Mouse (Mus musculus): Measurements from ENCODE around the gene Abcc6. TPM values are rescaled to one million over a fixed set of nuclear protein-coding genes. Genes with fewer than 3 reads are reported as not detected.

Abcc6 gene
- polyA plus RNA-seq, 1 experiment from 2014 or later = 0.86 TPM

GRCm38 (mm10) chr7:45921242-45921621, 108.9 kb downstream of the Abcc6 start, which contains the start of gene Emp3:
TSS of gene Emp3 (minus strand) at chr7:45921404.
- 42% methylated on average over 9 of the region's 9 CpGs for WGBS
- Histone ChIP-seq H3K4me1 (replicated peaks; ENCODE audit: control insufficient read depth, insufficient read depth, low read length) (peaks cover 26% of the 10 kb centered on the region), H3K9me3 (ENCODE audit: control insufficient read depth, low read length) (no peaks in the 10 kb centered on the region), H3K27ac (ENCODE audit: low read length) (no peak within 1 kb of the TSS), H3K4me3 (replicated peaks; ENCODE audit: low read length) (no peak within 1 kb of the TSS), H3K36me3 (ENCODE audit: control insufficient read depth, insufficient read depth) (no peaks in the 10 kb centered on the region), H3K9ac (replicated peaks; ENCODE audit: low read depth, low read length) (no peak within 1 kb of the TSS), H3K27me3 (replicated peaks; ENCODE audit: control insufficient read depth, insufficient read depth, low read length) (no peaks in the 10 kb centered on the region), H3K4me2 (ENCODE audit: low read length) (no peak within 1 kb of the TSS)
- no peak for ATAC-seq

- WGBS = 57% methylated on average over 9 of the region's 9 CpGs
- no peak for ATAC-seq
- H3K9ac ChIP-seq (replicated peaks; ENCODE audit: low read depth, low read length) = no peak overlapping the region
- H3K27me3 ChIP-seq (replicated peaks; ENCODE audit: control insufficient read depth, insufficient read depth, low read length) = no peaks in the 10 kb centered on the region
- H3K4me2 ChIP-seq (ENCODE audit: low read length) = no peak overlapping the region
- no peaks in the 10 kb centered on the region for H3K9me3 ChIP-seq (ENCODE audit: control insufficient read depth, low read length)
- H3K4me1 ChIP-seq (replicated peaks; ENCODE audit: control insufficient read depth, insufficient read depth, low read length) = peaks cover 31% of the 10 kb centered on the region
- no peak overlapping the region for H3K27ac ChIP-seq (ENCODE audit: low read length)
- H3K36me3 ChIP-seq (ENCODE audit: control insufficient read depth, insufficient read depth) = no peaks in the 10 kb centered on the region
- H3K4me3 ChIP-seq (replicated peaks; ENCODE audit: low read length) = no peak overlapping the region
Observed at GRCm38 (mm10) chr7:45920583-45921241, 109.4 kb downstream of the Abcc6 start.

- no peak for ATAC-seq
- Histone ChIP-seq H3K27me3 (replicated peaks; ENCODE audit: control insufficient read depth, insufficient read depth, low read length) (no peaks in the 10 kb centered on the region), H3K4me1 (replicated peaks; ENCODE audit: control insufficient read depth, insufficient read depth, low read length) (peaks cover 32% of the 10 kb centered on the region), H3K4me2 (ENCODE audit: low read length) (no peak overlapping the region), H3K4me3 (replicated peaks; ENCODE audit: low read length) (no peak overlapping the region), H3K36me3 (ENCODE audit: control insufficient read depth, insufficient read depth) (no peaks in the 10 kb centered on the region), H3K9me3 (ENCODE audit: control insufficient read depth, low read length) (no peaks in the 10 kb centered on the region), H3K9ac (replicated peaks; ENCODE audit: low read depth, low read length) (no peak overlapping the region), H3K27ac (ENCODE audit: low read length) (no peak overlapping the region)
- WGBS = 84% methylated on average over 4 of the region's 4 CpGs
Observed at GRCm38 (mm10) chr7:45919761-45920160, 110.3 kb downstream of the Abcc6 start.

GRCm38 (mm10) chr7:45919083-45919671, 110.9 kb downstream of the Abcc6 start:
- Histone ChIP-seq H3K27me3 (replicated peaks; ENCODE audit: control insufficient read depth, insufficient read depth, low read length) (no peaks in the 10 kb centered on the region), H3K9me3 (ENCODE audit: control insufficient read depth, low read length) (no peaks in the 10 kb centered on the region), H3K9ac (replicated peaks; ENCODE audit: low read depth, low read length) (no peak overlapping the region), H3K27ac (ENCODE audit: low read length) (no peak overlapping the region), H3K4me1 (replicated peaks; ENCODE audit: control insufficient read depth, insufficient read depth, low read length) (peaks cover 32% of the 10 kb centered on the region), H3K4me3 (replicated peaks; ENCODE audit: low read length) (no peak overlapping the region), H3K4me2 (ENCODE audit: low read length) (no peak overlapping the region), H3K36me3 (ENCODE audit: control insufficient read depth, insufficient read depth) (no peaks in the 10 kb centered on the region)
- no peak for ATAC-seq
- WGBS = 68% methylated on average over 14 of the region's 14 CpGs

GRCm38 (mm10) chr7:45917926-45918325, 112.2 kb downstream of the Abcc6 start:
- H3K27me3 ChIP-seq (replicated peaks; ENCODE audit: control insufficient read depth, insufficient read depth, low read length) = no peaks in the 10 kb centered on the region
- peak overlapping the region; percentile 90 for H3K27ac ChIP-seq (ENCODE audit: low read length)
- no peak for ATAC-seq

More at GRCm38 (mm10) chr7:45917926-45918325, 112.2 kb downstream of the Abcc6 start:
- 89% methylated on average over 15 of the region's 15 CpGs for WGBS
- Histone ChIP-seq H3K4me3 (replicated peaks; ENCODE audit: low read length) (no peak overlapping the region), H3K36me3 (ENCODE audit: control insufficient read depth, insufficient read depth) (no peaks in the 10 kb centered on the region), H3K9me3 (ENCODE audit: control insufficient read depth, low read length) (no peaks in the 10 kb centered on the region), H3K4me2 (ENCODE audit: low read length) (no peak overlapping the region), H3K9ac (replicated peaks; ENCODE audit: low read depth, low read length) (no peak overlapping the region), H3K4me1 (replicated peaks; ENCODE audit: control insufficient read depth, insufficient read depth, low read length) (peaks cover 29% of the 10 kb centered on the region)

Other genes with a start within 250 kb of the Abcc6 start
- gene Lmtk3, start 246.6 kb downstream of the Abcc6 start, polyA plus RNA-seq (2015; fragmentation: Nextera tagmentation; extraction: Ambion mirVana) = 18.9 and 26.4 TPM in 2 replicates
- 5.5 and 7.1 TPM in 2 replicates for gene Sult2b1, start 245.6 kb downstream of the Abcc6 start, polyA plus RNA-seq (2015; fragmentation: Nextera tagmentation; extraction: Ambion mirVana)
- gene Cyth2, start 215.7 kb downstream of the Abcc6 start, polyA plus RNA-seq (2015; fragmentation: Nextera tagmentation; extraction: Ambion mirVana) = 327 and 379 TPM in 2 replicates
- 0.85 and 1.1 TPM in 2 replicates for gene Kcnj14, start 205.5 kb downstream of the Abcc6 start, polyA plus RNA-seq (2015; fragmentation: Nextera tagmentation; extraction: Ambion mirVana)
- gene Grwd1, start 199.4 kb downstream of the Abcc6 start, polyA plus RNA-seq (2015; fragmentation: Nextera tagmentation; extraction: Ambion mirVana) = 45.3 and 46.1 TPM in 2 replicates
- gene Kdelr1, start 157.5 kb downstream of the Abcc6 start, polyA plus RNA-seq (2015; fragmentation: Nextera tagmentation; extraction: Ambion mirVana) = 41.8 TPM in 2 replicates
- gene Grin2d, start 151.9 kb downstream of the Abcc6 start, polyA plus RNA-seq (2015; fragmentation: Nextera tagmentation; extraction: Ambion mirVana) = 0.56 and 1.5 TPM in 2 replicates
- gene Syngr4, start 133.6 kb downstream of the Abcc6 start, polyA plus RNA-seq (2015; fragmentation: Nextera tagmentation; extraction: Ambion mirVana) = 0.63 TPM in 1 of 2 replicates, not detected in the other
- 5.7 and 6.0 TPM in 2 replicates for gene Tmem143, start 133.4 kb downstream of the Abcc6 start, polyA plus RNA-seq (2015; fragmentation: Nextera tagmentation; extraction: Ambion mirVana)
- 19.2 and 21.6 TPM in 2 replicates for gene Emp3, start 108.9 kb downstream of the Abcc6 start, polyA plus RNA-seq (2015; fragmentation: Nextera tagmentation; extraction: Ambion mirVana)
- gene Ccdc114, start 106.2 kb downstream of the Abcc6 start, polyA plus RNA-seq (2015; fragmentation: Nextera tagmentation; extraction: Ambion mirVana) = 3.1 and 4.6 TPM in 2 replicates
- gene Nomo1, start 3.4 kb upstream of the Abcc6 start, polyA plus RNA-seq (2015; fragmentation: Nextera tagmentation; extraction: Ambion mirVana) = 46.0 and 47.1 TPM in 2 replicates
- 5.7 and 6.0 TPM in 2 replicates for gene Kcnj11, start 70.5 kb upstream of the Abcc6 start, polyA plus RNA-seq (2015; fragmentation: Nextera tagmentation; extraction: Ambion mirVana)
- 33.2 and 34.3 TPM in 2 replicates for gene Abcc8, start 149.7 kb upstream of the Abcc6 start, polyA plus RNA-seq (2015; fragmentation: Nextera tagmentation; extraction: Ambion mirVana)
- 1.2 and 2.5 TPM in 2 replicates for gene Ush1c, start 208.2 kb upstream of the Abcc6 start, polyA plus RNA-seq (2015; fragmentation: Nextera tagmentation; extraction: Ambion mirVana)
- not detected in 2 replicates for gene Otog, start 210.7 kb upstream of the Abcc6 start, polyA plus RNA-seq (2015; fragmentation: Nextera tagmentation; extraction: Ambion mirVana)